ENCODE assay signal across 8 mouse cellular contexts in the genomic region with DNA sequence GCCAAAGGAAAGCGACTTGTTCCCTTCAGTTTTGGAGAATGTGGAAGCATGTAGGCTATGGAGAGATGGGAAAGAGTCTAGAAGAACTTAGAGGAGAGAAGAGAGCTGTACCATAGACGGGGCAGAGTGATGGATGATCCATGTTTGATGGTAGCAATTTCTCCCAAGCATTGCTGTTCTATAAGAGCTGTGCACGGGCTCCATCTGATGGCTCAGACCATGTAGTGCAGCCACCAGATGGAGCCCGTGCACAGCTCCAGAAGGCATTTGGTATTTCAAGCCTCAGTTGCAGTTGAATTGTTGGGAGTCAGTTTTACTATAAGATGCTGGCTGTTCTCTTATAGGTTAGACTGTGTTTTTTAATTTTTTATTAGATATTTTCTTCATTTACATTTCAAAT. TPM values are rescaled to one million over a fixed set of nuclear protein-coding genes. Genes with fewer than 3 reads are reported as not detected.
DNase-seq lines count a peak whose midpoint lies in the region; ATAC-seq and TF ChIP-seq lines count a peak whose summit lies in the region.

No protein-coding gene starts in this region.

- no peak for TF ChIP-seq POLR2A in spleen, adult 2 months (IDR thresholded peaks at IDR 0.05; ENCODE audit: low read depth, low read length)

- H3K4me1 ChIP-seq in spleen, adult 2 months (ENCODE audit: control insufficient read depth, insufficient read depth, insufficient read length) = no peaks in the 10 kb centered on the region
- no peaks in the 10 kb centered on the region for H3K4me1 ChIP-seq in embryonic facial prominence, embryonic 14.5 days (ENCODE audit: control insufficient read depth, insufficient read depth, low read length)
- H3K4me1 ChIP-seq in hindbrain, embryonic 14.5 days (replicated peaks; ENCODE audit: control insufficient read depth, insufficient read depth, low read length) = no peaks in the 10 kb centered on the region
- no peaks in the 10 kb centered on the region for H3K4me1 ChIP-seq in midbrain, embryonic 16.5 days (ENCODE audit: control insufficient read depth, insufficient read depth, low read length)

- peak; percentile 83 for ATAC-seq in embryonic facial prominence, embryonic 14.5 days (ENCODE audit: low read depth)
- peak; percentile 77; the same call in 1 of the 2 replicates for ATAC-seq in hindbrain, embryonic 14.5 days (ENCODE audit: low FRiP score)
- ATAC-seq in midbrain, embryonic 16.5 days = peak; percentile 32; the same call in 1 of the 2 replicates

- intact Hi-C loops in left cerebral cortex, adult 2 months (cut with DNase I) = loop anchor here (1.0 to 5.0 kb wide), 4 partner anchors 72 to 158 kb away; a partner anchor contains a TSS

- H3K27ac ChIP-seq in spleen, adult 2 months (ENCODE audit: insufficient read depth, low read length) = no peak overlapping the region
- no peak overlapping the region for H3K27ac ChIP-seq in embryonic facial prominence, embryonic 14.5 days (replicated peaks; ENCODE audit: low read depth, low read length)
- no peak overlapping the region for H3K27ac ChIP-seq in hindbrain, embryonic 14.5 days
- no peak overlapping the region for H3K27ac ChIP-seq in left cerebral cortex, adult 2 months
- no peak overlapping the region for H3K27ac ChIP-seq in midbrain, embryonic 16.5 days (ENCODE audit: low read length)

- no peak overlapping the region for H3K4me2 ChIP-seq in embryonic facial prominence, embryonic 14.5 days (ENCODE audit: low read depth, low read length)
- no peak overlapping the region for H3K4me2 ChIP-seq in hindbrain, embryonic 14.5 days (replicated peaks)
- H3K4me2 ChIP-seq in midbrain, embryonic 16.5 days (ENCODE audit: low read length) = no peak overlapping the region

- no peaks in the 10 kb centered on the region for H3K27me3 ChIP-seq in spleen, adult 2 months (ENCODE audit: control insufficient read depth, insufficient read depth, low read length)
- no peaks in the 10 kb centered on the region for H3K27me3 ChIP-seq in embryonic facial prominence, embryonic 14.5 days (replicated peaks; ENCODE audit: control insufficient read depth, insufficient read depth, low read length)
- H3K27me3 ChIP-seq in hindbrain, embryonic 14.5 days (ENCODE audit: control insufficient read depth, insufficient read depth, low read length) = no peaks in the 10 kb centered on the region
- H3K27me3 ChIP-seq in midbrain, embryonic 16.5 days (ENCODE audit: control insufficient read depth, insufficient read depth, low read depth, low read length) = no peaks in the 10 kb centered on the region

- peak; percentile 12 to 36 for DNase-seq in spleen, adult 2 months (ENCODE audit: low read depth in 1 of 2, low spot score in 2 of 2)
- no peak for DNase-seq in spleen, adult 12 weeks (ENCODE audit: low spot score)
- DNase-seq in adrenal gland, postnatal 36 days = peak; percentile 62 to 72
- DNase-seq in embryonic facial prominence, embryonic 14.5 days (ENCODE audit: low spot score) = peak; percentile 82
- DNase-seq in hindbrain, embryonic 14.5 days (ENCODE audit: low spot score) = peak; percentile 83
- DNase-seq in left cerebral cortex, adult 2 months (ENCODE audit: extremely low spot score in 1 of 2, low spot score in 2 of 2) = peak; percentile 48 to 66
- peak; percentile 76 for DNase-seq in thymus, postnatal 4 days

- H3K9me3 ChIP-seq in embryonic facial prominence, embryonic 14.5 days (ENCODE audit: control insufficient read depth, low read length) = no peaks in the 10 kb centered on the region
- no peaks in the 10 kb centered on the region for H3K9me3 ChIP-seq in hindbrain, embryonic 14.5 days (ENCODE audit: control insufficient read depth, low read length)
- no peaks in the 10 kb centered on the region for H3K9me3 ChIP-seq in midbrain, embryonic 16.5 days (replicated peaks; ENCODE audit: control insufficient read depth, low read length, poor library complexity, severe bottlenecking)

- no peak overlapping the region for H3K9ac ChIP-seq in embryonic facial prominence, embryonic 14.5 days (ENCODE audit: low read depth, low read length)
- H3K9ac ChIP-seq in hindbrain, embryonic 14.5 days = no peak overlapping the region
- H3K9ac ChIP-seq in midbrain, embryonic 16.5 days (ENCODE audit: low read depth, low read length) = no peak overlapping the region

- peak; percentile 28; the same call in 1 of the 2 replicates for TF ChIP-seq CTCF in spleen, adult 2 months (IDR thresholded peaks at IDR 0.05; ENCODE audit: extremely low read depth, insufficient read depth, insufficient read length, insufficient replicate concordance)
- TF ChIP-seq CTCF in left cerebral cortex, adult 2 months (IDR thresholded peaks at IDR 0.05) = peak; percentile 75

- H3K36me3 ChIP-seq in spleen, adult 2 months (ENCODE audit: control insufficient read depth, insufficient read depth, low read length) = no peaks in the 10 kb centered on the region
- H3K36me3 ChIP-seq in embryonic facial prominence, embryonic 14.5 days (ENCODE audit: control insufficient read depth, insufficient read depth, low read length) = peaks cover 8% of the 10 kb centered on the region; the same call in 1 of the 2 replicates
- no peaks in the 10 kb centered on the region; the same call in 1 of the 2 replicates for H3K36me3 ChIP-seq in hindbrain, embryonic 14.5 days (replicated peaks; ENCODE audit: control insufficient read depth, insufficient read depth)
- no peaks in the 10 kb centered on the region for H3K36me3 ChIP-seq in midbrain, embryonic 16.5 days (ENCODE audit: control insufficient read depth, insufficient read depth, low read length)

- WGBS in spleen, adult 2 months = 27% methylated on average over 4 of the region's 4 CpGs
- WGBS in embryonic facial prominence, embryonic 14.5 days = 18% methylated on average over 4 of the region's 4 CpGs
- WGBS in hindbrain, embryonic 14.5 days = 21% methylated on average over 4 of the region's 4 CpGs
- 18% methylated on average over 4 of the region's 4 CpGs for WGBS in midbrain, embryonic 16.5 days

- no peak overlapping the region for H3K4me3 ChIP-seq in spleen, adult 2 months (ENCODE audit: extremely low read depth, insufficient read depth, insufficient read length)
- no peak overlapping the region for H3K4me3 ChIP-seq in embryonic facial prominence, embryonic 14.5 days (ENCODE audit: low read depth, low read length)
- no peak overlapping the region for H3K4me3 ChIP-seq in hindbrain, embryonic 14.5 days (replicated peaks; ENCODE audit: low read length)
- H3K4me3 ChIP-seq in left cerebral cortex, adult 2 months = no peak overlapping the region
- no peak overlapping the region for H3K4me3 ChIP-seq in midbrain, embryonic 16.5 days (ENCODE audit: low read depth, low read length)

RNA-seq across cellular contexts. Expression of a gene that starts 56.9 kb away (rescaled TPM):
- 1.9 and 2.9 TPM in 2 replicates for polyA plus RNA-seq in spleen, adult 2 months (2012; rRNA removed)
- 10 to 100 TPM; 30.7 to 35.7 TPM for total RNA-seq in adrenal gland, postnatal 36 days (2021)
- 83.4 and 99.5 TPM in 2 replicates for polyA plus RNA-seq in embryonic facial prominence, embryonic 14.5 days (2014; fragmentation: Nextera tagmentation; extraction: Ambion mirVana)
- 48.6 and 56.8 TPM in 2 replicates for polyA plus RNA-seq in hindbrain, embryonic 14.5 days (2014; fragmentation: Nextera tagmentation; extraction: Ambion mirVana)
- total RNA-seq in left cerebral cortex, adult 2 months (2021) = 10 to 100 TPM; 82.0 to 88.2 TPM
- polyA plus RNA-seq in midbrain, embryonic 16.5 days (2015; fragmentation: Nextera tagmentation; extraction: Ambion mirVana) = 40.8 and 46.7 TPM in 2 replicates

Comparison
In these comparisons a context has a peak if more than half of its experiments do, and no peak if none do; other contexts are left out.
1. ATAC-seq: peak in every context shown above with its lines; median percentile 83 in embryonic facial prominence, embryonic 14.5 days; 77 in hindbrain, embryonic 14.5 days; 32 in midbrain, embryonic 16.5 days.
2. RNA of a gene that starts 56.9 kb away (polyA plus RNA-seq): 83.4 to 99.5 TPM in embryonic facial prominence, embryonic 14.5 days, 48.6 to 56.8 TPM in hindbrain, embryonic 14.5 days and 40.8 to 46.7 TPM in midbrain, embryonic 16.5 days; 1.9 to 2.9 TPM in spleen, adult 2 months; every median in the first group is over 10 times any median in the second.